Mouse (Mus musculus): Measurements from ENCODE around the gene Akap2.

The Akap2 gene

GRCm38 (mm10) chr4:57701576-57701975, 15.9 kb upstream of the Akap2 start:
- no peak for DNase-seq (ENCODE audit: low spot score in 2 of 2)

GRCm38 (mm10) chr4:57703574-57704470, 13.6 kb upstream of the Akap2 start:
- no peak for DNase-seq (ENCODE audit: low spot score in 2 of 2)

- no peak for DNase-seq (ENCODE audit: low spot score in 2 of 2)
These were observed 12.9 kb upstream of the Akap2 start for GRCm38 (mm10) chr4:57704575-57704974.

- no peak for DNase-seq (ENCODE audit: low spot score in 2 of 2)
These were observed 1.6 kb upstream of the Akap2 start for GRCm38 (mm10) chr4:57715849-57716248.

- no peak for DNase-seq (ENCODE audit: low spot score in 2 of 2)
These were observed 722 bp upstream of the Akap2 start for GRCm38 (mm10) chr4:57716735-57717134.

GRCm38 (mm10) chr4:57719370-57719769, 1.9 kb downstream of the Akap2 start:
- no peak for DNase-seq (ENCODE audit: low spot score in 2 of 2)

GRCm38 (mm10) chr4:57720869-57721361, 3.5 kb downstream of the Akap2 start:
- no peak for DNase-seq (ENCODE audit: low spot score in 2 of 2)

GRCm38 (mm10) chr4:57722296-57722695, 4.8 kb downstream of the Akap2 start:
- DNase-seq (ENCODE audit: low spot score in 2 of 2) = no peak

GRCm38 (mm10) chr4:57723659-57724058, 6.2 kb downstream of the Akap2 start:
- no peak for DNase-seq (ENCODE audit: low spot score in 2 of 2)

- DNase-seq (ENCODE audit: low spot score in 2 of 2) = no peak
These were observed 8.1 kb downstream of the Akap2 start for GRCm38 (mm10) chr4:57725569-57725968.

GRCm38 (mm10) chr4:57728611-57729183, 11.2 kb downstream of the Akap2 start:
- no peak for DNase-seq (ENCODE audit: low spot score in 2 of 2)

- DNase-seq (ENCODE audit: low spot score in 2 of 2) = no peak
These were observed 12.6 kb downstream of the Akap2 start for GRCm38 (mm10) chr4:57730047-57730446.

- DNase-seq (ENCODE audit: low spot score in 2 of 2) = no peak
These were observed 13.5 kb downstream of the Akap2 start for GRCm38 (mm10) chr4:57730801-57731598.

- no peak for DNase-seq (ENCODE audit: low spot score in 2 of 2)
These were observed 14.9 kb downstream of the Akap2 start for GRCm38 (mm10) chr4:57732351-57732750.

- DNase-seq (ENCODE audit: low spot score in 2 of 2) = no peak
These were observed 16.0 kb downstream of the Akap2 start for GRCm38 (mm10) chr4:57733445-57733844.

- DNase-seq (ENCODE audit: low spot score in 2 of 2) = no peak
These were observed 18.0 kb downstream of the Akap2 start for GRCm38 (mm10) chr4:57735426-57735825.

GRCm38 (mm10) chr4:57738856-57739552, 21.5 kb downstream of the Akap2 start:
- no peak for DNase-seq (ENCODE audit: low spot score in 2 of 2)

- DNase-seq (ENCODE audit: low spot score in 2 of 2) = no peak
These were observed 26.0 kb downstream of the Akap2 start for GRCm38 (mm10) chr4:57743325-57743929.

- DNase-seq (ENCODE audit: low spot score in 2 of 2) = no peak
These were observed 33.2 kb downstream of the Akap2 start for GRCm38 (mm10) chr4:57750651-57751050.

GRCm38 (mm10) chr4:57751054-57751453, 33.6 kb downstream of the Akap2 start:
- no peak for DNase-seq (ENCODE audit: low spot score in 2 of 2)

- DNase-seq (ENCODE audit: low spot score in 2 of 2) = no peak
These were observed 34.1 kb downstream of the Akap2 start for GRCm38 (mm10) chr4:57751566-57751965.
